Mouse (Mus musculus) heart, adult 11 months (tissue): ENCODE data around the gene Gm2832.
A peak's percentile ranks its signal among the peaks of the same experiment; 100 is the strongest.

Source experiments
- DNase-seq: peaks from one replicate; pipeline ENCODE4 v3.0.0; 2022

Gene Gm2832

DNA sequence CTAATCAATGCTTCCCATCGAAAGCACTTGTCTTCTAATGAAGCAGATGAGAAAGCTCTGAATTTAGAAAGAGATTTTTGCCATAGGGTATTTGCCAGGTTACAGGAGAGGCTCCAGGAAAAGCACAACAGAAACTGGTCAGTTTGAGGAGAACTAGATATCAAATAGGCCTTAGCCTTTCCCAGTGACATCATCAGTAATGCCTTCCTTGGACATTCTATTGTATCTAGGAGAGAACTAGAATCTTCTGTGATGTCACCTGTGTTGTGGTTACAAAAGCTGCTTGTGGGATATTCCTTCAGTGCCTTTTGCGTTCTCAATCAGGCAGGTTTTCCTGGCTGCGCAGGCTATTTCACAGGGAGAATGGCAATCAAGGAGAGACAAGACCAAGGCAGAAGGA, at the start of gene Gm2832:
Gene Gm2832 (plus strand): TSS at position 301 of the 400 bp plus-strand sequence.
- DNase-seq = peak; percentile 14

DNA sequence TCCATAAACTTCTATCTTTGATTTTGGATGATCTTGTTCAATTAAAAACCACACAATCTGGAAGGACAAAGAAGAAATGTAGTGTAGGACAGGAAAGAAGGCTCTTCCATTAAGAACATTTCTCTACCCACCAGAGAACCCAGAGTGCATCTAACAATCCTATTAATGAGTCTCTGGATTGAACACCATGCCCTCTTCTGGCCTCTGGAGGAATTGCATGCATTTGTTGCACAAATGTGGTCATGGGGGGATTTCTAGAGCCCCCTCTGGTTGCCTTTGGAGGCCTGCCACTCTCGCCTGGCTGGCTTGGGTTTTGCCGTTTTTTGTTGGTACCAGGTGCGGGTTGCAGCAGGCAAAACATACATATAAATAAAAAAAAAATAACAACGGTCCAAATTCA, 15.3 kb upstream of the Gm2832 start:
- DNase-seq = peak; percentile 75

GRCm38 (mm10) chr14:41263853-41264755, 14.5 kb upstream of the Gm2832 start:
- peak; percentile 93 for DNase-seq

- DNase-seq = peak; percentile 90
Observed at GRCm38 (mm10) chr14:41264756-41265566, 13.6 kb upstream of the Gm2832 start.

GRCm38 (mm10) chr14:41285965-41286364, 7.4 kb downstream of the Gm2832 start:
- peak; percentile 83 for DNase-seq
